Mouse (Mus musculus) liver, embryonic 14.5 days (tissue): ENCODE results near the gene Olfr638. TPM values are rescaled to one million over a fixed set of nuclear protein-coding genes. Genes with fewer than 3 reads are reported as not detected.
"Not testable (repeated sequence)": the region's sequence is repeated elsewhere in the genome, so short reads cannot be mapped to it uniquely, and the experiment has no call there.

Experiments used
- ATAC-seq: fragments of 200-750 bp; cut with Nextera tagmentation; 2 replicates; pipeline ENCODE4 v1.8.0; 2017; ENCODE audit warnings: moderate number of reproducible peaks, mild to moderate bottlenecking, moderate library complexity; ENCODE audit not compliant: insufficient read depth
- DNase-seq, 3 experiments: peaks; one replicate each; pipeline ENCODE4 v3.0.0-alpha.2; 2012 to 2013; ENCODE audit warnings: low read depth in 3 of 3, low spot score in 3 of 3
- H3K27ac ChIP-seq: fragments of 300-500 bp; sonication (generic); 2 replicates; pipeline ENCODE4 v1.5.1; 2014; ENCODE audit warnings: moderate library complexity, mild to moderate bottlenecking, control low read depth, inconsistent platforms
- H3K27me3 ChIP-seq: fragments of 300-500 bp; sonication (generic); 2 replicates; pipeline ENCODE4 v1.6.1; 2014; ENCODE audit warnings: mild to moderate bottlenecking, low read length, moderate library complexity; ENCODE audit not compliant: control insufficient read depth, insufficient read depth
- H3K36me3 ChIP-seq: fragments of 300-500 bp; sonication (generic); replicated peaks from 2 replicates; pipeline ENCODE4 v1.6.1; 2014; ENCODE audit warnings: low read depth; ENCODE audit not compliant: control insufficient read depth, insufficient read depth
- H3K4me1 ChIP-seq, 2 experiments: fragments of 200-500 bp in 1 of 2; fragments of 300-500 bp in 1 of 2; sonication (generic) in 1 of 2; replicated peaks; 2 replicates each; pipeline ENCODE4 v1.6.1; 2012 to 2014; ENCODE audit warnings: antibody characterized with exemption in 1 of 2, inconsistent platforms in 1 of 2, low read length in 1 of 2; ENCODE audit not compliant: control insufficient read depth in 2 of 2, insufficient read depth in 2 of 2
- H3K4me2 ChIP-seq: fragments of 300-500 bp; sonication (generic); 2 replicates; pipeline ENCODE4 v1.6.1; 2014; ENCODE audit warnings: low read depth, mild to moderate bottlenecking, control low read depth, moderate library complexity
- H3K4me3 ChIP-seq, 2 experiments: fragments of 200-500 bp in 1 of 2; fragments of 300-500 bp in 1 of 2; sonication (generic) in 1 of 2; 2 replicates each; pipeline ENCODE4 v1.5.1; 2012 to 2014; ENCODE audit warnings: low read depth in 2 of 2, low read length in 2 of 2, mild to moderate bottlenecking in 2 of 2, control low read depth in 1 of 2, inconsistent platforms in 1 of 2, moderate library complexity in 1 of 2; ENCODE audit not compliant: insufficient read depth in 1 of 2
- H3K9ac ChIP-seq: fragments of 300-500 bp; sonication (generic); replicated peaks from 2 replicates; pipeline ENCODE4 v1.6.1; 2014; ENCODE audit warnings: mild to moderate bottlenecking, control low read depth, moderate library complexity
- H3K9me3 ChIP-seq: fragments of 300-500 bp; sonication (generic); 2 replicates; pipeline ENCODE4 v1.6.1; 2016; ENCODE audit warnings: low read length, mixed read lengths; ENCODE audit not compliant: control insufficient read depth
- CTCF ChIP-seq: IDR thresholded peaks from 2 replicates; pipeline ENCODE4 v1.5.1; 2016; ENCODE audit warnings: antibody characterized with exemption, low read depth, control low read depth
- EP300 ChIP-seq: IDR thresholded peaks from 2 replicates; pipeline ENCODE4 v1.6.1; 2016; ENCODE audit warnings: antibody characterized with exemption, low read depth
- WGBS: fragments of 180-500 bp; shearing (Covaris S2); extraction: QIAGEN DNeasy Blood & Tissue Kit; methylation state at CpG from one replicate; pipeline ENCODE4 v1.1.7; 2014; ENCODE audit not compliant: insufficient replicate concordance; 5-methylcytosine and 5-hydroxymethylcytosine counted together
- polyA plus RNA-seq, 2 experiments: library from polyadenylated mRNA; depleted of rRNA in 1 of 2; stranded (reverse) in 1 of 2; unstranded in 1 of 2; fragments of >200 nt; fragmentation: Nextera tagmentation in 1 of 2; extraction: Ambion mirVana in 1 of 2; gene quantifications; 2 replicates each; pipeline versions ENCODE4 v1.2.1 to v1.2.3; 2012 to 2014

Olfr638 gene
- polyA plus RNA-seq (2012; rRNA removed) (0.06 and 0.18 TPM in 2 replicates), polyA plus RNA-seq (2014; fragmentation: Nextera tagmentation; extraction: Ambion mirVana) (not detected in 2 replicates)

GRCm38 (mm10) chr7:103998446-103998845 is at the start of gene Olfr638:
TSS of gene Olfr638 (plus strand) at chr7:103998746.
- Histone ChIP-seq H3K4me1 (no peaks in the 10 kb centered on the region), H3K4me2 (no peak within 1 kb of the TSS), H3K4me3 (no peak within 1 kb of the TSS), H3K9ac (no peak within 1 kb of the TSS), H3K9me3 (no peaks in the 10 kb centered on the region), H3K36me3 (no peaks in the 10 kb centered on the region), H3K27ac (no peak within 1 kb of the TSS), H3K27me3 (no peaks in the 10 kb centered on the region)
- DNase-seq (no peak), ATAC-seq (no peak)
- no peak for TF ChIP-seq EP300
- no peak for TF ChIP-seq CTCF

DNA sequence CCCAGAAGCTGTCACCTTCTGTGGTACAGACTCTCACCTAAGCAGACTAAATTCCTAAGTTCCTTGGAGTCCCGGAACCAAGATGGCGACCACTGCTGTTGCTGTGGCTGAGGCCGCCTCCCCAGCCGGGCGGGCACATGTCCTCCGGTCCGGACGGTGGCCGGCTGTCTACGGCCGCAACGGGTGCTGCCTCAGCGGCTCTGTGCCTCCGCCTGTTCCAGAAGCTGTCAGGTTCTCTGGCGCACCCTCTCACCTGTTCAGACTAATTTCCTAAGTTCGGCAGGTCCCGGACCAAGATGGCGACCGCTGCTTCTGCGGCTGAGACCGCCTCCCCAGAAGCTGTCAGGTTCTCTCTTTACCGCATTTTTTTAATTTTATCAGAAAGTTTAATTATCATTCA is 31.7 kb upstream of the Olfr638 start:
- not testable (repeated sequence) for H3K4me3 ChIP-seq, H3K4me1 ChIP-seq, H3K9me3 ChIP-seq, DNase-seq, H3K4me2 ChIP-seq, ATAC-seq, H3K9ac ChIP-seq, H3K27me3 ChIP-seq, H3K36me3 ChIP-seq, H3K27ac ChIP-seq
- 84% methylated on average over 22 of the region's 22 CpGs for WGBS

GRCm38 (mm10) chr7:103970852-103971251 is 27.7 kb upstream of the Olfr638 start, which contains the start of gene Olfr635:
TSS of gene Olfr635 (plus strand) at chr7:103971152.
- TF ChIP-seq CTCF: no peak
- TF ChIP-seq EP300: no peak
- Histone ChIP-seq H3K9me3 (no peaks in the 10 kb centered on the region), H3K4me1 (no peaks in the 10 kb centered on the region), H3K36me3 (no peaks in the 10 kb centered on the region), H3K27ac (no peak within 1 kb of the TSS), H3K9ac (no peak within 1 kb of the TSS), H3K4me3 (no peak within 1 kb of the TSS), H3K27me3 (no peaks in the 10 kb centered on the region), H3K4me2 (no peak within 1 kb of the TSS)
- WGBS: 58% methylated on average over 1 of the region's 1 CpGs
- no peak for DNase-seq
- no peak for ATAC-seq

- 24% methylated on average over 1 of the region's 1 CpGs for WGBS
- Histone ChIP-seq H3K9me3 (no peaks in the 10 kb centered on the region), H3K9ac (no peak overlapping the region), H3K4me3 (no peak overlapping the region), H3K4me1 (no peaks in the 10 kb centered on the region), H3K27ac (no peak overlapping the region), H3K4me2 (no peak overlapping the region), H3K27me3 (no peaks in the 10 kb centered on the region), H3K36me3 (no peaks in the 10 kb centered on the region)
- TF ChIP-seq EP300 (no peak), CTCF (no peak)
- no peak for DNase-seq
- ATAC-seq: no peak
Measured at GRCm38 (mm10) chr7:103971782-103972181, 26.8 kb upstream of the Olfr638 start.

DNA sequence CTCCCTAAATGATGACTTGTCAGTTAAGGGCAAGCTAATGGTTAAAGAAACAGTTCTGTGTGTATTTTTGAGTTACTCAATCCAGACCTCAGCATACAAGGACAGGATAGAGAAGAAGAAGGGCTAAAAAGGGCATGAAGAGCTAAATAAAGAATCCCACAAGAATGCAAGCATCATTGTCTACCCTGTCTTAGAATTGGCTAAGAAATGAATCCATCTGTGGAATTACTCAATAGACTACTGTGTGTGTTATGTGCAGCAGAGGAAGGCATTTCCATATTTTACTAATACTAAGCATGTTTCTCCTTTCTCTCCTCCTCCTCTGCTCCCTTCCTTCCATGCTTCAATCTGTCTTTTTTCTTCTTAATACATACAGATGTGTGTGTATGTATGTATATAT is 578 bp downstream of the Olfr638 start:
- Histone ChIP-seq H3K4me3 (no peak overlapping the region), H3K9ac (no peak overlapping the region), H3K4me1 (no peaks in the 10 kb centered on the region), H3K4me2 (no peak overlapping the region), H3K27ac (no peak overlapping the region), H3K9me3 (no peaks in the 10 kb centered on the region), H3K36me3 (no peaks in the 10 kb centered on the region), H3K27me3 (no peaks in the 10 kb centered on the region)
- TF ChIP-seq EP300: no peak
- DNase-seq (no peak), ATAC-seq (no peak)

- Histone ChIP-seq H3K4me1 (no peaks in the 10 kb centered on the region), H3K27me3 (no peaks in the 10 kb centered on the region), H3K36me3 (no peaks in the 10 kb centered on the region), H3K27ac (no peak within 1 kb of the TSS), H3K9ac (no peak within 1 kb of the TSS), H3K4me3 (no peak within 1 kb of the TSS), H3K4me2 (no peak within 1 kb of the TSS), H3K9me3 (no peaks in the 10 kb centered on the region)
- DNase-seq: no peak
- ATAC-seq: no peak
- no peak for TF ChIP-seq EP300
- no peak for TF ChIP-seq CTCF
Measured at GRCm38 (mm10) chr7:104017203-104017602, 18.7 kb downstream of the Olfr638 start, which contains the start of gene Olfr639. TSS of gene Olfr639 (minus strand) at chr7:104017303.
